Comparison of ENCODE assay signal across 11 mouse cellular contexts in the genomic region with DNA sequence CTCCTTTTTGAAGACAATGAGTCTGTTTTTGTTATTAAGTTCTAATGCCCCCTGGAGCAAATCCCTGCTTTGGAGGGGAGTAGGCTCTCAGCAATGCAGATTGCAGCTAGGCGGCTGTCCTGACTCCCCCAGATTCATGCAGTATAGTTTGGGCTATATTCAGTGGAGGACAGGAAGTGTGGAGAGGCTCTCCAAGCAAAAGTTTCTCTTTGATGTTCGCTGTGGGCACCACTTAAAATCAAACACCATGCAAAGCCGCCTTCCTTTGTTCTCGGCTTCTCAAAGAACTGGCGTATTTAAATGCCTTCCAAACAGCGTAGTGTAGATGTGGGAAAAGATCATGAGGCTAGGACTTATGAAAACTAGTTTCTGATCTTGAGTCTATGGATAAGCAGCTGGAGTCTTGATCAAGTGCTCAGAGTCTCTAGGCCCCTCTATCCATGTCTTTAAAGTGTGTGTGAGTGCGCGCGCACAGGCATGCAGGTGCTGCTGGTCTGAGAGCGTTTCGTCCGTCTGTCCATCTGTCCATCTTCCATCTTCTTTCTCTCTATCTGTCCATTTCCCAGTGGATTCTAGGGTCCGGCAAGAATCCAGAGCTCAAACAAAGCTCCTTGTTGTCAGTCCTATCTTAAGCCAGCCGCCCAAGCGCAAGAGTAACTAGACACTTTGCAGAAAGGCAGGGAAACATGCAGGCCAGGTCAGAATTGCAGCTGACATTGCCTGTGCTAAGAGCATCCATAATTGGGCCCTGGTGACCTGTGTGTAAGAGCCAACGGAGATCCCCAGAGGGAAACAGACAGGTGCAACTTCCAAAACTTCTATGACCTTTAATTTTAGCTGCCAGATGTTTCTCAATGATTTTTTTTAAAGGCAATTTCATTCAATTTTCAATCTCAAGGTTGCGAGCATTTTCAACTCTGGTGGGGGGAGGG.
DNase-seq lines count a peak whose midpoint lies in the region; ATAC-seq and TF ChIP-seq lines count a peak whose summit lies in the region.
"Had no signal": no experiment of that assay in that cellular context is flagged by ENCODE, and none has a peak within 500 bp of the region (broad histone marks: within the 10 kb centered on the region; RNA-seq: fewer than 3 reads in every experiment).

No protein-coding gene starts in this region.

- no peak overlapping the region for H3K4me3 ChIP-seq in heart, embryonic 15.5 days
- H3K4me3 ChIP-seq in embryonic facial prominence, embryonic 12.5 days: no peak overlapping the region
- H3K4me3 ChIP-seq in limb, embryonic 14.5 days (replicated peaks; ENCODE audit: low read length): no peak overlapping the region

- ATAC-seq in heart, embryonic 15.5 days (replicated peaks; ENCODE audit: insufficient number of reproducible peaks, insufficient read depth, low FRiP score, low read depth): no peak
- ATAC-seq in embryonic facial prominence, embryonic 12.5 days (ENCODE audit: insufficient number of reproducible peaks, insufficient read depth, low FRiP score, low TSS enrichment): no peak
- ATAC-seq in limb, embryonic 14.5 days (ENCODE audit: low FRiP score, low read depth): no peak
- ATAC-seq in megakaryocyte progenitor cell, adult 5-6 weeks (replicated peaks; ENCODE audit: poor library complexity): no peak

- 64% methylated on average over 17 of the region's 17 CpGs for WGBS in heart, embryonic 15.5 days
- WGBS in embryonic facial prominence, embryonic 12.5 days: 42% methylated on average over 17 of the region's 17 CpGs
- 61% methylated on average over 17 of the region's 17 CpGs for WGBS in limb, embryonic 14.5 days

- no peak overlapping the region for H3K9ac ChIP-seq in heart, embryonic 15.5 days
- no peak overlapping the region for H3K9ac ChIP-seq in embryonic facial prominence, embryonic 12.5 days
- H3K9ac ChIP-seq in limb, embryonic 14.5 days (ENCODE audit: low read depth, low read length, severe bottlenecking): no peak overlapping the region

- no peaks in the 10 kb centered on the region for H3K27me3 ChIP-seq in heart, embryonic 15.5 days
- no peaks in the 10 kb centered on the region for H3K27me3 ChIP-seq in embryonic facial prominence, embryonic 12.5 days
- no peaks in the 10 kb centered on the region for H3K27me3 ChIP-seq in limb, embryonic 14.5 days (ENCODE audit: control insufficient read depth, insufficient read depth, low read length)

- H3K27ac ChIP-seq in heart, embryonic 15.5 days: peak overlapping the region; percentile 1; the same call in 1 of the 2 replicates
- H3K27ac ChIP-seq in embryonic facial prominence, embryonic 12.5 days: peak overlapping the region; percentile 57; the same call in 1 of the 2 replicates
- no peak overlapping the region for H3K27ac ChIP-seq in limb, embryonic 14.5 days (replicated peaks; ENCODE audit: low read depth, low read length)
- H3K27ac ChIP-seq: macrophage had no signal

- H3K4me1 ChIP-seq in heart, embryonic 15.5 days (replicated peaks): peaks cover 32% of the 10 kb centered on the region
- peaks cover 37% of the 10 kb centered on the region for H3K4me1 ChIP-seq in embryonic facial prominence, embryonic 12.5 days
- peaks cover 40% of the 10 kb centered on the region for H3K4me1 ChIP-seq in limb, embryonic 14.5 days (ENCODE audit: control insufficient read depth, insufficient read depth, low read length)

- no peak for TF ChIP-seq POLR2A in limb, embryonic 14.5 days (IDR thresholded peaks at IDR 0.05; ENCODE audit: borderline replicate concordance, extremely low read depth, insufficient read depth, insufficient read length)

- H3K4me2 ChIP-seq in heart, embryonic 15.5 days: no peak overlapping the region
- H3K4me2 ChIP-seq in embryonic facial prominence, embryonic 12.5 days (replicated peaks): no peak overlapping the region
- H3K4me2 ChIP-seq in limb, embryonic 14.5 days (replicated peaks; ENCODE audit: low read depth, low read length, severe bottlenecking): no peak overlapping the region
- H3K4me2 ChIP-seq: heart, embryonic 11.5 days had no signal

- no peak for DNase-seq in heart, postnatal 4 days
- peak; percentile 46 for DNase-seq in MN1 (ENCODE audit: low spot score)
- DNase-seq in limb, embryonic 14.5 days (ENCODE audit: low spot score): peak; percentile 44
- no peak for DNase-seq in urinary bladder, adult 18-20 months (ENCODE audit: low spot score in 2 of 2)
- DNase-seq in gastrocnemius, postnatal 25 days: no peak
- DNase-seq: kidney, adult 8-10 months had no signal

- H3K36me3 ChIP-seq in heart, embryonic 15.5 days: no peaks in the 10 kb centered on the region
- H3K36me3 ChIP-seq in embryonic facial prominence, embryonic 12.5 days: no peaks in the 10 kb centered on the region
- no peaks in the 10 kb centered on the region for H3K36me3 ChIP-seq in limb, embryonic 14.5 days (ENCODE audit: control insufficient read depth, insufficient read depth, low read length)

- no peaks in the 10 kb centered on the region for H3K9me3 ChIP-seq in heart, embryonic 15.5 days (replicated peaks)
- no peaks in the 10 kb centered on the region for H3K9me3 ChIP-seq in embryonic facial prominence, embryonic 12.5 days
- no peaks in the 10 kb centered on the region for H3K9me3 ChIP-seq in limb, embryonic 14.5 days (ENCODE audit: control insufficient read depth, low read length)

Comparison
In these comparisons a context has a peak if more than half of its experiments do, and no peak if none do; other contexts are left out.
1. DNase-seq: peak in MN1 (single experiment) and limb, embryonic 14.5 days (single experiment); none in heart, postnatal 4 days (single experiment), urinary bladder, adult 18-20 months (0 of 2) and gastrocnemius, postnatal 25 days (single experiment).